Mouse (Mus musculus): Measurements from ENCODE around the gene Gatc. TPM values are rescaled to one million over a fixed set of nuclear protein-coding genes. Genes with fewer than 3 reads are reported as not detected.
"Not testable (repeated sequence)": the region's sequence is repeated elsewhere in the genome, so short reads cannot be mapped to it uniquely, and the experiment has no call there.

The Gatc gene
- polyA plus RNA-seq (2014; fragmentation: Nextera tagmentation; extraction: Ambion mirVana) = 35.0 and 37.5 TPM in 2 replicates

- Histone ChIP-seq H3K4me2 (peak within 1 kb of the TSS; percentile 87), H3K9me3 (ENCODE audit: low read depth, low read length) (no peaks in the 10 kb centered on the region), H3K4me1 (ENCODE audit: insufficient read depth) (no peaks in the 10 kb centered on the region; the same call in 1 of the 2 replicates), H3K27me3 (ENCODE audit: insufficient read depth, low read length) (no peaks in the 10 kb centered on the region), H3K4me3 (ENCODE audit: low read depth, low read length) (peak within 1 kb of the TSS; percentile 88), H3K36me3 (ENCODE audit: insufficient read depth) (peaks cover 43% of the 10 kb centered on the region), H3K27ac (ENCODE audit: low read depth) (peak within 1 kb of the TSS; percentile 86), H3K9ac (peak within 1 kb of the TSS; percentile 88)
- peak; percentile 94 for ATAC-seq (ENCODE audit: insufficient read depth)
- peak; percentile 94 for DNase-seq
- WGBS = under 1% methylated on average over 62 of the region's 62 CpGs
- no peak for TF ChIP-seq CTCF (IDR thresholded peaks at IDR 0.05; ENCODE audit: low read depth)
Measured at GRCm38 (mm10) chr5:115340577-115341313, at the start of gene Gatc, which contains the start of gene Triap1. Gene Gatc (minus strand): TSS chr5:115341178. Gene Triap1 (plus strand): TSS chr5:115341225.

GRCm38 (mm10) chr5:115378882-115379281 is 37.9 kb upstream of the Gatc start:
- not testable (repeated sequence) for H3K4me2 ChIP-seq; H3K36me3 ChIP-seq (ENCODE audit: insufficient read depth); H3K9ac ChIP-seq; H3K4me3 ChIP-seq (ENCODE audit: low read depth, low read length); ATAC-seq (ENCODE audit: insufficient read depth); H3K27ac ChIP-seq (ENCODE audit: low read depth); H3K27me3 ChIP-seq (ENCODE audit: insufficient read depth, low read length); DNase-seq; H3K9me3 ChIP-seq (ENCODE audit: low read depth, low read length); H3K4me1 ChIP-seq (ENCODE audit: insufficient read depth)
- 81% methylated on average over 2 of the region's 2 CpGs for WGBS

GRCm38 (mm10) chr5:115375436-115375835 is 34.5 kb upstream of the Gatc start:
- TF ChIP-seq CTCF (IDR thresholded peaks at IDR 0.05; ENCODE audit: low read depth) = 0 out of 2 replicates have a peak, but pooled peaks have one; percentile 32
- Histone ChIP-seq H3K9ac (no peak overlapping the region), H3K36me3 (ENCODE audit: insufficient read depth) (no peaks in the 10 kb centered on the region), H3K4me2 (no peak overlapping the region), H3K27ac (ENCODE audit: low read depth) (no peak overlapping the region), H3K9me3 (ENCODE audit: low read depth, low read length) (no peaks in the 10 kb centered on the region), H3K27me3 (ENCODE audit: insufficient read depth, low read length) (0 out of 2 replicates have a peak, but pooled peaks cover 4% of the 10 kb centered on the region), H3K4me1 (ENCODE audit: insufficient read depth) (no peaks in the 10 kb centered on the region), H3K4me3 (ENCODE audit: low read depth, low read length) (no peak overlapping the region)
- ATAC-seq (ENCODE audit: insufficient read depth) = no peak
- DNase-seq = no peak
- 74% methylated on average over 2 of the region's 2 CpGs for WGBS

DNA sequence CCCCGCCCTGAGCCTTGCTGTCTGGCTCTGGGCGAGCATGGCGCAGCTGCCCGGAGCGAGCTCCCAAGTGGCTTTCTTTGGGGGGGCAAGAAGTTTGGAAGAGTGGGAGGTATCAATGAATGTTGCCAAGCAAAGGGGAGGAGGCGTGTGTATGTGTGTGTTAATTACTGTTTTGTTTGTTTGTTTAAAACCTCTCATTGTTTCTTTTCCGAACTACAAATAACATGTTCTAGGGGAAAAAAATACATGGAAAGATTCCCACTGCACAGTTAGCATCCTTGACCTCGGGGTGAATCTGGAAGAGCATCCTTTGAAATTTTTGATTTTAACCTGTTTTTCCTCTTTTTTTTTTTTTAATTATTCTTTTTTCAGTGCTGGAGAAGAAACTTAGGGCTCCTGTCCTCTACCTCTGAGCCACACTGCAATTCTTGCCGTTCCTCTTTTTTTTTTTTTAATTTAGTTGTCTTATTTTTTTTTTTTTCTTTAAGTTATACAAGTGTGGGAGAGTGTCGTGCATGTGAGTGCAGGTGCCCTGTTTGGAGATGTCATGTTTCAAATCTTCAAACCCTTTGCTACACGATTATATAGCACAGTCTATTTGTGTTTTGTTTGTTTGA is 33.3 kb upstream of the Gatc start:
- peak overlapping the region; percentile 18; the same call in 1 of the 2 replicates for H3K4me3 ChIP-seq (ENCODE audit: low read depth, low read length)
- TF ChIP-seq CTCF (IDR thresholded peaks at IDR 0.05; ENCODE audit: low read depth) = no peak
- peak overlapping the region; percentile 56 for H3K4me2 ChIP-seq
- DNase-seq = no peak
- 0 out of 2 replicates have a peak, but pooled peaks cover 4% of the 10 kb centered on the region for H3K27me3 ChIP-seq (ENCODE audit: insufficient read depth, low read length)
- H3K36me3 ChIP-seq (ENCODE audit: insufficient read depth) = no peaks in the 10 kb centered on the region
- ATAC-seq (ENCODE audit: insufficient read depth) = no peak
- H3K27ac ChIP-seq (ENCODE audit: low read depth) = no peak overlapping the region
- H3K9ac ChIP-seq = peak overlapping the region; percentile 45; the same call in 1 of the 2 replicates
- no peaks in the 10 kb centered on the region for H3K4me1 ChIP-seq (ENCODE audit: insufficient read depth)
- WGBS = 18% methylated on average over 11 of the region's 11 CpGs
- H3K9me3 ChIP-seq (ENCODE audit: low read depth, low read length) = no peaks in the 10 kb centered on the region

- H3K4me1 ChIP-seq (ENCODE audit: insufficient read depth) = no peaks in the 10 kb centered on the region
- peak; percentile 34 for DNase-seq
- no peak for TF ChIP-seq CTCF (IDR thresholded peaks at IDR 0.05; ENCODE audit: low read depth)
- H3K9me3 ChIP-seq (ENCODE audit: low read depth, low read length) = no peaks in the 10 kb centered on the region
- peak overlapping the region; percentile 45; the same call in 1 of the 2 replicates for H3K9ac ChIP-seq
- peak overlapping the region; percentile 56 for H3K4me2 ChIP-seq
- WGBS = 24% methylated on average over 26 of the region's 26 CpGs
- no peak overlapping the region for H3K27ac ChIP-seq (ENCODE audit: low read depth)
- no peaks in the 10 kb centered on the region for H3K36me3 ChIP-seq (ENCODE audit: insufficient read depth)
- 0 out of 2 replicates have a peak, but pooled peaks cover 4% of the 10 kb centered on the region for H3K27me3 ChIP-seq (ENCODE audit: insufficient read depth, low read length)
- ATAC-seq (ENCODE audit: insufficient read depth) = no peak
- peak overlapping the region; percentile 18; the same call in 1 of the 2 replicates for H3K4me3 ChIP-seq (ENCODE audit: low read depth, low read length)
Measured at GRCm38 (mm10) chr5:115373441-115374203, 32.6 kb upstream of the Gatc start.

GRCm38 (mm10) chr5:115371736-115372135 is 30.8 kb upstream of the Gatc start:
- no peak for TF ChIP-seq CTCF (IDR thresholded peaks at IDR 0.05; ENCODE audit: low read depth)
- no peak overlapping the region for H3K27ac ChIP-seq (ENCODE audit: low read depth)
- 0 out of 2 replicates have a peak, but pooled peaks cover 4% of the 10 kb centered on the region for H3K27me3 ChIP-seq (ENCODE audit: insufficient read depth, low read length)
- no peak overlapping the region for H3K4me2 ChIP-seq
- 35% methylated on average over 9 of the region's 9 CpGs for WGBS
- no peaks in the 10 kb centered on the region for H3K36me3 ChIP-seq (ENCODE audit: insufficient read depth)
- ATAC-seq (ENCODE audit: insufficient read depth) = no peak
- no peaks in the 10 kb centered on the region for H3K4me1 ChIP-seq (ENCODE audit: insufficient read depth)
- no peak for DNase-seq
- no peak overlapping the region for H3K4me3 ChIP-seq (ENCODE audit: low read depth, low read length)
- H3K9me3 ChIP-seq (ENCODE audit: low read depth, low read length) = no peaks in the 10 kb centered on the region
- H3K9ac ChIP-seq = no peak overlapping the region
